In the genomic region with DNA sequence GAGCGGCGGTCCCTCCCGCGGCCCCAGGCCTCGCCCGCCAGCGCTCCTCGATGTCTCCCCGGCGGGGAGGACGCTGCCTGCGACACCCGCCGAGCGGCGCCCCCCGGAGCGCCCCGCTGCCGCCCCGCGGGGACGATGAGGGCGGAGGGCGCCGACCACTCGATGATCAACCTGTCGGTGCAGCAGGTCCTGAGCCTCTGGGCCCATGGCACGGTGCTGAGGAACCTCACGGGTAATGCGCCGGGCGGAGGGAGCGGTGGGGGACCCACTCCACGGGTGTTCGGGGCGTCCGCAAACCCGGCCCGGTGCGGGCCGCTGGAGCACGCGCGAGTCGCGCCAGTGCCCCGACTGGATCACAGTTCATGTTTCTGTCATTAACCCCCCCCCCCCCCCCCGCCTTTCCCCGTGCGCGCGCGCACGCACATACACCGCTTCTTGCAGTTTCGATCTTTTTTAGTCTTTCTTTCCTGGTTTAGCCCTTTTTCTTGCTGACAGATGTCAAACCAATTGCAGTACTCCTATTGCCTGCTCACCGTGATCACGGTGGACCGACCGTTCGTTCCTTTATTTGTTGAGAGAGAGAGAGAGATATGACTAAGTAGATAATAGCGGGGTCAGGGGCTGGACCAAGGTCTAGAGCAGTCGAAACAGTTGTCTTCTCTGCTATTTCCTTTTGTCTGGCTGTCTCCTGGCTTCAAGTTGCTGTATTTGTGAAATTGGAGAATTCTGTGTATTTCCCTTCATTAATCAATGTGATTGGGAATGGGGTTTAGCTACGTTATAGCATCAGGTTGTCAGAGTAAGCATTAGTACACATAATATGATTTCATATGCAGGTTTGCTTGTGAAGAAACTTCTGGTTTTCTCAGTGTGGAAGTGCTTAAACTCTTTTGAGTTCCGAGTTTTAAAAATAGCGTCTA, we compare ENCODE assay signal across 7 mouse cellular contexts. TPM values are rescaled to one million over a fixed set of nuclear protein-coding genes. Genes with fewer than 3 reads are reported as not detected.
DNase-seq lines count a peak whose midpoint lies in the region; ATAC-seq lines count a peak whose summit lies in the region.

No protein-coding gene starts in this region.

- peak overlapping the region; percentile 88 for H3K27ac ChIP-seq in forebrain, embryonic 14.5 days (ENCODE audit: low read depth, low read length)

- H3K4me2 ChIP-seq in forebrain, embryonic 14.5 days (ENCODE audit: low read length) = peak overlapping the region; percentile 76

- H3K27me3 ChIP-seq in forebrain, embryonic 14.5 days (replicated peaks; ENCODE audit: control insufficient read depth, insufficient read depth, low read length) = no peaks in the 10 kb centered on the region

- peak; percentile 43 for ATAC-seq in cerebellum, adult (ENCODE audit: insufficient number of reproducible peaks, low FRiP score, low TSS enrichment)
- peak; percentile 38 for ATAC-seq in forebrain, embryonic 14.5 days
- ATAC-seq in megakaryocyte progenitor cell, adult 5-6 weeks (replicated peaks; ENCODE audit: poor library complexity) = peak; percentile 6; the same call in 1 of the 2 replicates

- 2% methylated on average over 63 of the region's 67 CpGs for WGBS in forebrain, embryonic 14.5 days

- DNase-seq in Muller cell, postnatal 12 days (ENCODE audit: inconsistent ontology term) = peak; percentile 62
- DNase-seq in forebrain, embryonic 14.5 days (ENCODE audit: low spot score) = peak; percentile 48
- peak; percentile 39 to 56 for DNase-seq in heart, postnatal 36 days
- peak; percentile 55 for DNase-seq in layer of hippocampus, adult 9-11 months
- peak; percentile 32 to 53 for DNase-seq in right cerebral cortex, postnatal 36 days (ENCODE audit: low spot score in 2 of 2)

- H3K9me3 ChIP-seq in forebrain, embryonic 14.5 days (replicated peaks; ENCODE audit: control insufficient read depth, low read length) = no peaks in the 10 kb centered on the region

- peak overlapping the region; percentile 98 for H3K9ac ChIP-seq in forebrain, embryonic 14.5 days (ENCODE audit: low read length)

- H3K4me3 ChIP-seq in forebrain, embryonic 14.5 days (ENCODE audit: low read depth, low read length) = peak overlapping the region; percentile 96

- peaks cover 20% of the 10 kb centered on the region for H3K4me1 ChIP-seq in forebrain, embryonic 14.5 days (ENCODE audit: control insufficient read depth, insufficient read depth, low read length)

- no peaks in the 10 kb centered on the region for H3K36me3 ChIP-seq in forebrain, embryonic 14.5 days (ENCODE audit: control insufficient read depth, insufficient read depth, low read length)

- intact Hi-C loops in heart, postnatal 36 days (cut with DNase I) = loop anchor here (5.0 kb wide), 1 partner anchor 874 kb away; no protein-coding TSS in a partner anchor

RNA-seq across cellular contexts. Expression of gene Tmem170b, which starts 0.6 kb away (rescaled TPM):
- 32.5 and 46.3 TPM in 2 replicates for polyA plus RNA-seq in forebrain, embryonic 14.5 days (2014; fragmentation: Nextera tagmentation; extraction: Ambion mirVana)
- total RNA-seq in heart, postnatal 36 days (2021) = 10 to 100 TPM; 21.7 to 24.2 TPM
- total RNA-seq in megakaryocyte progenitor cell, adult 5-6 weeks (2015) = 27.3 and 31.5 TPM in 2 replicates
- total RNA-seq in megakaryocyte progenitor cell, adult 5-6 weeks (2017) = 18.9 and 22.4 TPM in 2 replicates

Comparison
In these comparisons a context has a peak if more than half of its experiments do, and no peak if none do; other contexts are left out.
1. Peak in every context shown above with its lines: DNase-seq, ATAC-seq, H3K4me3 ChIP-seq and H3K27ac ChIP-seq.